8 mouse cellular contexts compared by ENCODE assay signal in genomic region chr17:27001889-27002288, GRCm38 (mm10). TPM values are rescaled to one million over a fixed set of nuclear protein-coding genes. Genes with fewer than 3 reads are reported as not detected.
A peak's percentile ranks its signal among the peaks of the same experiment; 100 is the strongest.
DNase-seq lines count a peak whose midpoint lies in the region; ATAC-seq and TF ChIP-seq lines count a peak whose summit lies in the region.

No protein-coding gene starts in this region.

- WGBS in kidney, adult 2 months, result 66% methylated on average over 6 of the region's 6 CpGs
- WGBS in bone marrow, adult 2 months, result 58% methylated on average over 6 of the region's 6 CpGs

- no peaks in the 10 kb centered on the region for H3K27me3 ChIP-seq in kidney, adult 2 months (replicated peaks; ENCODE audit: control insufficient read depth, insufficient read depth, low read length)

- peak; percentile 53 for TF ChIP-seq CTCF in kidney, adult 2 months (conservative IDR thresholded peaks at IDR 0.05; ENCODE audit: insufficient read depth, insufficient read length, low read depth, low read length)
- TF ChIP-seq CTCF in bone marrow, adult 2 months (IDR thresholded peaks at IDR 0.05; ENCODE audit: control insufficient read depth, insufficient read depth, low read length), result peak; percentile 57

- peak; percentile 51; the same call in 1 of the 2 replicates for ATAC-seq in megakaryocyte progenitor cell, adult 5-6 weeks (replicated peaks; ENCODE audit: poor library complexity)
- no peak for ATAC-seq in granulocyte monocyte progenitor cell, adult 5-6 weeks (replicated peaks; ENCODE audit: poor library complexity, severe bottlenecking)

- no peaks in the 10 kb centered on the region for H3K36me3 ChIP-seq in kidney, adult 2 months (ENCODE audit: control insufficient read depth, insufficient read depth, low read length)

- TF ChIP-seq POLR2A in kidney, adult 2 months (IDR thresholded peaks at IDR 0.05; ENCODE audit: low read depth, low read length), result no peak
- no peak for TF ChIP-seq POLR2A in bone marrow, adult 2 months (IDR thresholded peaks at IDR 0.05; ENCODE audit: borderline replicate concordance, control insufficient read depth, low read depth, low read length)

- no peak overlapping the region for H3K4me3 ChIP-seq in kidney, adult 2 months (ENCODE audit: insufficient read depth, low read depth, low read length)
- no peak overlapping the region for H3K4me3 ChIP-seq in bone marrow, adult 2 months (replicated peaks; ENCODE audit: control insufficient read depth, low read depth, low read length)

- peak; percentile 15 for DNase-seq in kidney, adult 2 months
- DNase-seq in kidney, adult 9 months, result no peak
- peak; percentile 31 to 32 for DNase-seq in CD8-positive naive resting alpha-beta T cell, adult 2 months (ENCODE audit: low read depth in 2 of 2, low spot score in 2 of 2)
- no peak for DNase-seq in layer of hippocampus, adult 11-12 months (ENCODE audit: low spot score)
- no peak for DNase-seq in gastrocnemius, postnatal 4 days (ENCODE audit: low spot score in 2 of 2)

- no peaks in the 10 kb centered on the region for H3K4me1 ChIP-seq in kidney, adult 2 months (ENCODE audit: control insufficient read depth, insufficient read depth, low read length)
- no peaks in the 10 kb centered on the region for H3K4me1 ChIP-seq in bone marrow, adult 2 months (ENCODE audit: control insufficient read depth, insufficient read depth, low read length)

- no peak overlapping the region for H3K27ac ChIP-seq in kidney, adult 2 months (ENCODE audit: insufficient read depth, low read depth, low read length)
- no peak overlapping the region for H3K27ac ChIP-seq in bone marrow, adult 2 months (ENCODE audit: control insufficient read depth, insufficient read depth, low read depth, low read length, poor library complexity)

RNA-seq across cellular contexts. Expression of gene Bak1, which starts 26.9 kb away (rescaled TPM):
- 36.6 and 39.4 TPM in 2 replicates for polyA plus RNA-seq in kidney, adult 2 months (2012; rRNA removed)
- polyA plus RNA-seq in bone marrow, adult 2 months (2011; ENCODE audit: insufficient read depth, insufficient read length, low replicate concordance, missing spikeins), result 34.2 and 56.8 TPM in 2 replicates
- total RNA-seq in megakaryocyte progenitor cell, adult 5-6 weeks (2015), result 130 and 135 TPM in 2 replicates
- 63.3 and 68.7 TPM in 2 replicates for total RNA-seq in megakaryocyte progenitor cell, adult 5-6 weeks (2017)
- 137 and 143 TPM in 2 replicates for total RNA-seq in granulocyte monocyte progenitor cell, adult 5-6 weeks (2014; fragmentation: Nextera tagmentation)
- 55.9 and 59.2 TPM in 2 replicates for total RNA-seq in granulocyte monocyte progenitor cell, adult 5-6 weeks (2017)
- 10 to 100 TPM; 30.2 to 35.2 TPM for total RNA-seq in gastrocnemius, postnatal 4 days (2021)

RNA-seq across cellular contexts. Expression of gene Zbtb9, which starts 28.9 kb away (rescaled TPM):
- polyA plus RNA-seq in kidney, adult 2 months (2012; rRNA removed), result 6.5 and 10.0 TPM in 2 replicates
- 6.7 and 10.2 TPM in 2 replicates for polyA plus RNA-seq in bone marrow, adult 2 months (2011; ENCODE audit: insufficient read depth, insufficient read length, low replicate concordance, missing spikeins)
- 2.9 and 5.3 TPM in 2 replicates for total RNA-seq in megakaryocyte progenitor cell, adult 5-6 weeks (2015)
- 16.3 and 22.1 TPM in 2 replicates for total RNA-seq in megakaryocyte progenitor cell, adult 5-6 weeks (2017)
- 9.4 and 14.4 TPM in 2 replicates for total RNA-seq in granulocyte monocyte progenitor cell, adult 5-6 weeks (2014; fragmentation: Nextera tagmentation)
- 14.3 and 17.7 TPM in 2 replicates for total RNA-seq in granulocyte monocyte progenitor cell, adult 5-6 weeks (2017)
- total RNA-seq in gastrocnemius, postnatal 4 days (2021), result 1 to 10 TPM; 4.1 to 4.8 TPM

RNA-seq across cellular contexts. Expression of gene Itpr3, which starts 55.2 kb away (rescaled TPM):
- 4.4 and 6.9 TPM in 2 replicates for polyA plus RNA-seq in kidney, adult 2 months (2012; rRNA removed)
- polyA plus RNA-seq in bone marrow, adult 2 months (2011; ENCODE audit: insufficient read depth, insufficient read length, low replicate concordance, missing spikeins), result 10.8 and 12.5 TPM in 2 replicates
- total RNA-seq in megakaryocyte progenitor cell, adult 5-6 weeks (2015), result 3.4 and 3.6 TPM in 2 replicates
- 5.3 and 6.2 TPM in 2 replicates for total RNA-seq in megakaryocyte progenitor cell, adult 5-6 weeks (2017)
- total RNA-seq in granulocyte monocyte progenitor cell, adult 5-6 weeks (2014; fragmentation: Nextera tagmentation), result 4.0 and 8.5 TPM in 2 replicates
- 6.1 and 6.5 TPM in 2 replicates for total RNA-seq in granulocyte monocyte progenitor cell, adult 5-6 weeks (2017)
- total RNA-seq in gastrocnemius, postnatal 4 days (2021), result 1 to 10 TPM; 8.7 to 9.1 TPM

Comparison
In these comparisons a context has a peak if more than half of its experiments do, and no peak if none do; other contexts are left out.
1. DNase-seq: peak in kidney, adult 2 months (single experiment) and CD8-positive naive resting alpha-beta T cell, adult 2 months (2 of 2); none in kidney, adult 9 months (single experiment), layer of hippocampus, adult 11-12 months (single experiment) and gastrocnemius, postnatal 4 days (0 of 2).